In the genomic region with DNA sequence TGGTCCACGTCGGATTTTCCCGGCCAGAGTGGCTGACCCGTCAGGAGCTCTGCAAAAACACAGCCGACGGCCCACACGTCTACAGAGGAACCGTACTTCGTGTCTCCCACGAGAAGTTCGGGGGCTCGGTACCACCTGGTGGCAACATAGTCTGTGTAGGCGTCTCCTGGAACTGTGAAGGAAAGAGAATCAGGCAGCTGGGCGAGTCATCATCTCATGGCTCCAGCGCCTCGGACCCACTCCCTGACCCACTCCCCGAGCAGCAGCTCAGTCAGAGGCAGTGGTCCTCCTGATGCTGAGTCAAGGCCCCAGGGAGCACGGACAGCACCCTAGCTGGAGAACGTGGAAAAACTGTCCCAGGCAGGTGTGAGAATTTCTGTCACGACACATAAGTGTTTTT, we compare ENCODE assay signal across 23 mouse cellular contexts. TPM values are rescaled to one million over a fixed set of nuclear protein-coding genes. Genes with fewer than 3 reads are reported as not detected.
DNase-seq lines count a peak whose midpoint lies in the region; ATAC-seq and TF ChIP-seq lines count a peak whose summit lies in the region.
"Had no signal": no experiment of that assay in that cellular context is flagged by ENCODE, and none has a peak within 500 bp of the region (broad histone marks: within the 10 kb centered on the region; RNA-seq: fewer than 3 reads in every experiment).

No protein-coding gene starts in this region.

- no peaks in the 10 kb centered on the region for H3K36me3 ChIP-seq in liver, postnatal 0 days (replicated peaks; ENCODE audit: insufficient read depth, low read length)
- no peaks in the 10 kb centered on the region for H3K36me3 ChIP-seq in liver, embryonic 11.5 days (ENCODE audit: control insufficient read depth, insufficient read depth, low read length)
- H3K36me3 ChIP-seq in testis, adult 2 months (ENCODE audit: control insufficient read depth, insufficient read depth, low read length), result no peaks in the 10 kb centered on the region; the same call in 1 of the 2 replicates
- no peaks in the 10 kb centered on the region for H3K36me3 ChIP-seq in limb, embryonic 10.5 days
- H3K36me3 ChIP-seq: embryonic facial prominence, embryonic 10.5 days; embryonic facial prominence, embryonic 12.5 days; forebrain, embryonic 15.5 days had no signal

- no peak for TF ChIP-seq EP300 in liver, postnatal 0 days (IDR thresholded peaks at IDR 0.05; ENCODE audit: low read depth)

- ATAC-seq in liver, postnatal 0 days, result no peak
- ATAC-seq in liver, embryonic 11.5 days (replicated peaks; ENCODE audit: low FRiP score), result no peak
- ATAC-seq: CD4-positive, CD25-positive, alpha-beta regulatory T cell, adult 4 months; forebrain, embryonic 13.5 days; forebrain, embryonic 15.5 days had no signal

- WGBS in liver, postnatal 0 days (ENCODE audit: insufficient replicate concordance), result 83% methylated on average over 20 of the region's 20 CpGs
- 85% methylated on average over 20 of the region's 20 CpGs for WGBS in liver, embryonic 11.5 days
- WGBS in limb, embryonic 10.5 days, result 93% methylated on average over 20 of the region's 20 CpGs

- H3K27me3 ChIP-seq in liver, postnatal 0 days (ENCODE audit: insufficient read depth, low read length), result no peaks in the 10 kb centered on the region
- H3K27me3 ChIP-seq in liver, embryonic 11.5 days (replicated peaks; ENCODE audit: control insufficient read depth, insufficient read depth, low read length), result no peaks in the 10 kb centered on the region
- H3K27me3 ChIP-seq in testis, adult 2 months (ENCODE audit: control insufficient read depth, insufficient read depth, low read length), result no peaks in the 10 kb centered on the region
- no peaks in the 10 kb centered on the region for H3K27me3 ChIP-seq in limb, embryonic 10.5 days (ENCODE audit: low read depth, poor library complexity, severe bottlenecking)
- H3K27me3 ChIP-seq: CH12.LX; embryonic facial prominence, embryonic 12.5 days; forebrain, embryonic 13.5 days; forebrain, embryonic 15.5 days had no signal

- TF ChIP-seq CTCF in liver, postnatal 0 days (IDR thresholded peaks at IDR 0.05; ENCODE audit: low read depth), result no peak
- no peak for TF ChIP-seq CTCF in testis, adult 2 months (IDR thresholded peaks at IDR 0.05; ENCODE audit: control insufficient read depth, insufficient read depth, insufficient replicate concordance, low read depth, low read length)

- no peak overlapping the region for H3K9ac ChIP-seq in liver, postnatal 0 days (replicated peaks)
- no peak overlapping the region for H3K9ac ChIP-seq in liver, embryonic 11.5 days (ENCODE audit: low read depth, low read length)
- H3K9ac ChIP-seq: embryonic facial prominence, embryonic 12.5 days; forebrain, embryonic 13.5 days; forebrain, embryonic 15.5 days had no signal

- no peaks in the 10 kb centered on the region for H3K4me1 ChIP-seq in liver, postnatal 0 days (ENCODE audit: insufficient read depth)
- H3K4me1 ChIP-seq in liver, embryonic 11.5 days (replicated peaks; ENCODE audit: control insufficient read depth, insufficient read depth, low read length), result no peaks in the 10 kb centered on the region
- H3K4me1 ChIP-seq in testis, adult 2 months (ENCODE audit: control insufficient read depth, insufficient read depth, low read length), result no peaks in the 10 kb centered on the region
- peaks cover 6% of the 10 kb centered on the region; the same call in 1 of the 2 replicates for H3K4me1 ChIP-seq in limb, embryonic 10.5 days
- H3K4me1 ChIP-seq: embryonic facial prominence, embryonic 10.5 days; embryonic facial prominence, embryonic 12.5 days; forebrain, embryonic 13.5 days; forebrain, embryonic 15.5 days had no signal

- no peak overlapping the region for H3K27ac ChIP-seq in liver, postnatal 0 days (ENCODE audit: low read depth)
- no peak overlapping the region for H3K27ac ChIP-seq in liver, embryonic 11.5 days (ENCODE audit: low read depth, low read length)
- H3K27ac ChIP-seq in testis, adult 2 months (ENCODE audit: control insufficient read depth, insufficient read depth, low read depth, low read length), result no peak overlapping the region
- H3K27ac ChIP-seq in limb, embryonic 10.5 days, result no peak overlapping the region
- H3K27ac ChIP-seq: embryonic facial prominence, embryonic 10.5 days; embryonic facial prominence, embryonic 12.5 days; forebrain, embryonic 13.5 days; forebrain, embryonic 15.5 days had no signal

- peak; percentile 76 for DNase-seq in heart, adult 11 months
- DNase-seq in heart, postnatal 14 days, result no peak
- DNase-seq in liver, postnatal 0 days, result peak; percentile 10
- DNase-seq in liver, embryonic 11.5 days (ENCODE audit: low spot score), result no peak
- DNase-seq in testis, postnatal 10 days (ENCODE audit: low spot score), result no peak
- DNase-seq in limb, embryonic 10.5 days (ENCODE audit: low spot score), result peak; percentile 24
- no peak for DNase-seq in gastrocnemius, postnatal 36 days
- DNase-seq: adrenal gland, adult 2 months; adrenal gland, postnatal 10 days; adrenal gland, postnatal 25 days; B cell, adult 2 months; cerebellum, adult 11-12 months; cerebellum, adult 2 months; cerebellum, adult 9-10 months; cerebellum, postnatal 10 days; cerebellum, postnatal 25 days had no signal

- no peak overlapping the region for H3K4me3 ChIP-seq in liver, postnatal 0 days (ENCODE audit: low read depth, low read length)
- H3K4me3 ChIP-seq in liver, embryonic 11.5 days (ENCODE audit: low read depth, low read length), result no peak overlapping the region
- H3K4me3 ChIP-seq in testis, adult 2 months (ENCODE audit: control insufficient read depth, low read depth, low read length), result peak overlapping the region; percentile 1; the same call in 1 of the 2 replicates
- H3K4me3 ChIP-seq in limb, embryonic 10.5 days, result no peak overlapping the region
- H3K4me3 ChIP-seq: embryonic facial prominence, embryonic 10.5 days; embryonic facial prominence, embryonic 12.5 days; forebrain, embryonic 13.5 days; forebrain, embryonic 15.5 days had no signal

- intact Hi-C loops in heart, postnatal 14 days (cut with DNase I), result no loop called here
- intact Hi-C loops in gastrocnemius, postnatal 36 days (cut with DNase I), result no loop called here

- no peaks in the 10 kb centered on the region for H3K9me3 ChIP-seq in liver, postnatal 0 days (ENCODE audit: low read length)
- H3K9me3 ChIP-seq in liver, embryonic 11.5 days (ENCODE audit: control insufficient read depth, low read length), result no peaks in the 10 kb centered on the region
- no peaks in the 10 kb centered on the region for H3K9me3 ChIP-seq in limb, embryonic 10.5 days (replicated peaks)
- H3K9me3 ChIP-seq: embryonic facial prominence, embryonic 10.5 days; embryonic facial prominence, embryonic 12.5 days; forebrain, embryonic 13.5 days; forebrain, embryonic 15.5 days had no signal

- H3K4me2 ChIP-seq in liver, postnatal 0 days (ENCODE audit: low read depth, low read length), result no peak overlapping the region
- H3K4me2 ChIP-seq in liver, embryonic 11.5 days, result no peak overlapping the region
- H3K4me2 ChIP-seq: embryonic facial prominence, embryonic 12.5 days; forebrain, embryonic 13.5 days; forebrain, embryonic 15.5 days had no signal

- no peak for TF ChIP-seq POLR2A in testis, adult 2 months (IDR thresholded peaks at IDR 0.05; ENCODE audit: control insufficient read depth, low read depth, low read length)

RNA-seq across cellular contexts. Expression of a gene that starts 34.0 kb away (rescaled TPM):
- under 1 TPM in 1 of 2 experiments, not detected in 1; 0.14 TPM for total RNA-seq in heart, postnatal 14 days (2021)
- 0.17 and 0.34 TPM in 2 replicates for polyA plus RNA-seq in liver, postnatal 0 days (2015; fragmentation: Nextera tagmentation; extraction: Ambion mirVana)
- polyA plus RNA-seq in liver, embryonic 11.5 days (2014; fragmentation: Nextera tagmentation; extraction: Ambion mirVana), result 0.53 and 0.56 TPM in 2 replicates
- 18.3 and 19.6 TPM in 2 replicates for polyA plus RNA-seq in testis, adult 2 months (2012; rRNA removed)
- polyA plus RNA-seq in limb, embryonic 10.5 days (2016; fragmentation: Nextera tagmentation; extraction: Ambion mirVana), result 0.14 and 0.51 TPM in 2 replicates
- total RNA-seq in gastrocnemius, postnatal 36 days (2021), result not detected
- total RNA-seq: adrenal gland, postnatal 25 days had no signal

Comparison
In these comparisons a context has a peak if more than half of its experiments do, and no peak if none do; other contexts are left out.
1. DNase-seq: peak in heart, adult 11 months (single experiment), liver, postnatal 0 days (single experiment) and limb, embryonic 10.5 days (single experiment); none in heart, postnatal 14 days (0 of 2), liver, embryonic 11.5 days (single experiment), testis, postnatal 10 days (single experiment) and gastrocnemius, postnatal 36 days (0 of 2).
2. RNA of a gene that starts 34.0 kb away (polyA plus RNA-seq): 18.3 to 19.6 TPM in testis, adult 2 months; 0.53 to 0.56 TPM in liver, embryonic 11.5 days, 0.14 to 0.51 TPM in limb, embryonic 10.5 days and 0.17 to 0.34 TPM in liver, postnatal 0 days; every median in the first group is over 10 times any median in the second.